Mouse (Mus musculus) lung, postnatal 0 days (tissue): ENCODE data around the gene Ppp2r3d. TPM values are rescaled to one million over a fixed set of nuclear protein-coding genes. Genes with fewer than 3 reads are reported as not detected.
A peak's percentile ranks its signal among the peaks of the same experiment; 100 is the strongest.

Source experiments
- ATAC-seq: fragments of 200-750 bp; cut with Nextera tagmentation; 2 replicates; pipeline ENCODE4 v1.8.0; 2017; ENCODE audit warnings: moderate library complexity
- DNase-seq: peaks from one replicate; pipeline ENCODE4 v3.0.0-alpha.2; 2016; ENCODE audit warnings: low spot score
- H3K27ac ChIP-seq: fragments of 300-500 bp; sonication (generic); 2 replicates; pipeline ENCODE4 v1.5.1; 2014; ENCODE audit warnings: antibody characterized with exemption, mild to moderate bottlenecking, low read length, mixed read lengths
- H3K27me3 ChIP-seq: fragments of 300-500 bp; sonication (generic); replicated peaks from 2 replicates; pipeline ENCODE4 v1.6.1; 2014; ENCODE audit warnings: low read length, mixed read lengths; ENCODE audit not compliant: insufficient read depth
- H3K36me3 ChIP-seq: fragments of 300-500 bp; sonication (generic); 2 replicates; pipeline ENCODE4 v1.6.1; 2014; ENCODE audit warnings: low read length, mixed read lengths; ENCODE audit not compliant: insufficient read depth
- H3K4me1 ChIP-seq: fragments of 300-500 bp; sonication (generic); 2 replicates; pipeline ENCODE4 v1.6.1; 2014; ENCODE audit warnings: antibody characterized with exemption, low read depth, low read length, mixed read lengths; ENCODE audit not compliant: insufficient read depth
- H3K4me2 ChIP-seq: fragments of 300-500 bp; sonication (generic); replicated peaks from 2 replicates; pipeline ENCODE4 v1.6.1; 2014; ENCODE audit warnings: low read depth, mild to moderate bottlenecking, low read length, moderate library complexity, mixed read lengths
- H3K4me3 ChIP-seq: fragments of 300-500 bp; sonication (generic); 2 replicates; pipeline ENCODE4 v1.5.1; 2014; ENCODE audit warnings: low read depth, low read length
- H3K9ac ChIP-seq: fragments of 300-500 bp; sonication (generic); replicated peaks from 2 replicates; pipeline ENCODE4 v1.6.1; 2014; ENCODE audit warnings: low read depth, mild to moderate bottlenecking
- H3K9me3 ChIP-seq: fragments of 300-500 bp; sonication (generic); 2 replicates; pipeline ENCODE4 v1.6.1; 2016; ENCODE audit warnings: low read length, mixed read lengths
- CTCF ChIP-seq: IDR thresholded peaks from 2 replicates; pipeline ENCODE4 v1.5.1; 2016; ENCODE audit warnings: antibody characterized with exemption, mild to moderate bottlenecking
- EP300 ChIP-seq: IDR thresholded peaks from 2 replicates; pipeline ENCODE4 v1.6.1; 2016; ENCODE audit warnings: antibody characterized with exemption, mild to moderate bottlenecking, control low read depth
- whole genome bisulfite sequencing: fragments of 180-500 bp; shearing (Covaris S2); extraction: QIAGEN DNeasy Blood & Tissue Kit; methylation state at CpG from one replicate; pipeline ENCODE4 v1.1.7; 2014; 5-methylcytosine and 5-hydroxymethylcytosine counted together
- polyA plus RNA-seq: library from polyadenylated mRNA; unstranded; fragments of >200 nt; fragmentation: Nextera tagmentation; extraction: Ambion mirVana; gene quantifications from 2 replicates; pipeline ENCODE4 v1.2.1, GENCODE M21; 2015

Gene Ppp2r3d
- polyA plus RNA-seq, 1 experiment from 2014 or later: 118 TPM

DNA sequence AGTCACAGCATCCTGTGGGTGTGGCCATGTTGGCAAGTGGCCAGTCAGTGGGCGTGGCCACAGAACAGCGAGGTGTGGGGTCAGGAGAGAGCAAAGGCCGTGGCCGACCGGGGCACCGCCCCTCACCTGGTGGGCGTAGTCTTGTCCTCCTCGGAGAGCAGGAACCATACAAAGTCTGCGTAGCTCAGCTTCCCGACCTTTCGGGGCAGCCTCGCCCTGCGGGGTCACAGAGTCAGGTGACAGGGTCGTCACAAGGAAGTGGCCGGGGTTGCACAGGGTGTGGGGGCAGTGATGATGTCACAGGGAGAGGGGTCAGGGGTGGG is 34.2 kb downstream of the Ppp2r3d start:
- peaks cover 19% of the 10 kb centered on the region for H3K36me3 ChIP-seq
- no peak overlapping the region for H3K9ac ChIP-seq
- no peak overlapping the region for H3K4me2 ChIP-seq
- ATAC-seq: peak; percentile 19
- peaks cover 14% of the 10 kb centered on the region for H3K9me3 ChIP-seq
- no peak overlapping the region for H3K4me3 ChIP-seq
- H3K27me3 ChIP-seq: no peaks in the 10 kb centered on the region
- H3K4me1 ChIP-seq: no peaks in the 10 kb centered on the region
- 98% methylated on average over 15 of the region's 15 CpGs for WGBS
- no peak for TF ChIP-seq CTCF
- TF ChIP-seq EP300: no peak
- DNase-seq: peak; percentile 11
- H3K27ac ChIP-seq: no peak overlapping the region

DNA sequence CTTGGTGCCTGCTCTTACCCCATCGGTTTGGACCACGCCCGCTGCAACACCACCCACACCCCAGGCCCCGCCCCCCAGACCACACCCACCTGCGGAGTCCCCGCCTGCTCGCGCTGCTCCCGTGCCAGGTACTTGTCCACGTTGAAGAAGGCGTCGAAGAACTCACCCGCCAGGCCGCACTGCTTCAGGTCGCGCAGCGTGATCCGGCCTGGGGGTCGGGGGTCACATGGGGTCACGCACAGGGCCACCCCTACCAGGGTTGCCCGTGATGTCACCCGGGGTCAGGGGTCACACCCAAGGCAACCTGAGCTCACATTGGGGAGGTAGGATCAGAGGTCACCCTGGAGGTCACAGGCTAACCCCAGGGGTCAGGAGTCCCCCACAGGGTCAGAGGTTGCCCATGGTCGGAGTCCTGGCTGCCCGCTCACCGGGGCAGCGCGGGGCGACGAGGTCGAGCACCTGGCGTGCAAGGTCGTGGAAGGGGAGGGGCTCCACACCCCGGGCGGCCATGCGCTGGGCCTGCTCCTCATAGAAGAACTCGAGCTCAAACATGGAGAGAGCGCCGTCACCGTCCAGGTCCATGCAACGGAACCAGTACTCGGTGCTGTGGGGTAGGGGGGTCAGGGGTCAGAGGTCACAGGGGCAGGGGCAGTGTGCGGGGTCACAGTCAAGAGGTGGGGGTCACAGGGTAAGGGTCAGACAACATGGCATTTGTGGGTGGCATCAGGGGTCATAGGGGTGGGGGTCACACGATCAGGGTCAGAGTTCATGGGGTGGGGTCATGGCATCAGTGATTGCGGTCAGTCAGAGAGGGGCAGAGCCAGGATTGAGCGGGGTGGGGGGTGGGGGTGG is 34.8 kb downstream of the Ppp2r3d start:
- peaks cover 19% of the 10 kb centered on the region for H3K36me3 ChIP-seq
- no peak overlapping the region for H3K4me2 ChIP-seq
- no peaks in the 10 kb centered on the region for H3K4me1 ChIP-seq
- H3K27ac ChIP-seq: no peak overlapping the region
- TF ChIP-seq EP300 (no peak), CTCF (no peak)
- 98% methylated on average over 44 of the region's 45 CpGs for WGBS
- H3K4me3 ChIP-seq: no peak overlapping the region
- ATAC-seq (peak; percentile 23), DNase-seq (peak; percentile 11)
- peaks cover 14% of the 10 kb centered on the region for H3K9me3 ChIP-seq
- no peak overlapping the region for H3K9ac ChIP-seq
- H3K27me3 ChIP-seq: no peaks in the 10 kb centered on the region

DNA sequence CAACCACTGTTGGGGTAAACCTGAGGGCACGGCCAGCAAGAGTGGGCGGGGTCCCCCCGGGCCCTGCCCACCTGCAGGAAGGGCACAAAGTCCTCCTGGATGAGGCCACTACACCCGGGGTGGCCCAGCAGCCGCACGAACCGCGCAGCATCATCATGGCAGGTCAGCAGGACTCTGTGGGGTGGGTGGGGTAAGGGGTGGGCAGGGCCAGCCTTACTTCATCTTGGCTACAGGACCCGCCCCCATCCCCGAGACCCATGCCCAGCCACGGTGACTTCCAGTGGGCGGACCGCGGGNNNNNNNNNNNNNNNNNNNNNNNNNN is 36.0 kb downstream of the Ppp2r3d start:
- peak; percentile 43 for DNase-seq
- 76% methylated on average over 14 of the region's 14 CpGs for WGBS
- Histone ChIP-seq H3K9ac (no peak overlapping the region), H3K36me3 (peaks cover 19% of the 10 kb centered on the region), H3K4me2 (no peak overlapping the region), H3K27me3 (no peaks in the 10 kb centered on the region), H3K9me3 (peaks cover 14% of the 10 kb centered on the region), H3K27ac (no peak overlapping the region), H3K4me1 (no peaks in the 10 kb centered on the region), H3K4me3 (no peak overlapping the region)
- TF ChIP-seq EP300 (no peak), CTCF (no peak)
- ATAC-seq: no peak; the same call in 1 of the 2 replicates

DNA sequence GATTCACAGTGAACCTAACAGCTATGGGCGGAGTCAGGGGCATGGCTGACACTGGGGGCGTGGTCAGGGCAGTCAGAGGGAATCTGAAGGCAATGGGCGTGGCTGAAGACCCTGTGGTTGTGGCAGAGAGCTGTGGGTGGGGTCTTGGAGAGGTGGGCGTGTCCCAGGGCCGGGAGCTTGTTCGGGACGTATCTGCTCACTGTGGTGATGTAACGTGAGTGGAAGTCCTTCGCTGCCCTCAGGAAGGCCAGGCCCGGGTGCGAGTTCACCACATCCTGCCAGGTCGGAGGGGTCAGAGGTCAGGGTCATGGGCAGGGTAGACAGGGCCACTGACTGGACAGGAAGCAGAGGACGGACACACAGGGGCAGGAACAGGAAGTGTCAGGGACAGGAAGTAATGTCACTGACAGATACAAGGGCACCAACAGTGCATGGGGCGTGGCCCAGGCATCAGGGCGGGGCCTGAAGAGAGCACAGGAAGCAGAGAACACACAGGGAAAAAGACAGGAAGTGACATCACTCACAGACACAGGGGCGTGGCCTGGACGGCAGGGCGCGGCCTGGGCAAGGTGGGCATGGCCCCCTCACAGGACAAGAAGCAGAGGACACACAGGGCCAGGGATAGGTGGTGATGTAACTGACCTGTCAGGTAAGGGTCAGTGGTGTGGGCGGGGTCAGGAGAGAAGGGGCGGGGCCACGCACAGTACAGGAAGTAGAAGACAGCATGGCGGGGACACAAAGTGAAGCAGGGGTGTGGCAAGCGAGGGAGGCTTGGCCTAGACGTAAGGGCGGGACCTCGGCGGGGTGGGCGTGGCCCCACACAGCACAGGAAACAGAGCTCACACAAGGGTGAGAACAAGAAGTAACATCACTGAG is 36.6 kb downstream of the Ppp2r3d start:
- Histone ChIP-seq H3K9me3 (peaks cover 14% of the 10 kb centered on the region), H3K4me1 (no peaks in the 10 kb centered on the region), H3K36me3 (peaks cover 19% of the 10 kb centered on the region), H3K27me3 (no peaks in the 10 kb centered on the region), H3K9ac (no peak overlapping the region), H3K4me3 (no peak overlapping the region), H3K4me2 (no peak overlapping the region), H3K27ac (no peak overlapping the region)
- ATAC-seq (peak; percentile 65), DNase-seq (peak; percentile 44)
- WGBS: 91% methylated on average over 29 of the region's 29 CpGs
- TF ChIP-seq CTCF (no peak), EP300 (no peak)

DNA sequence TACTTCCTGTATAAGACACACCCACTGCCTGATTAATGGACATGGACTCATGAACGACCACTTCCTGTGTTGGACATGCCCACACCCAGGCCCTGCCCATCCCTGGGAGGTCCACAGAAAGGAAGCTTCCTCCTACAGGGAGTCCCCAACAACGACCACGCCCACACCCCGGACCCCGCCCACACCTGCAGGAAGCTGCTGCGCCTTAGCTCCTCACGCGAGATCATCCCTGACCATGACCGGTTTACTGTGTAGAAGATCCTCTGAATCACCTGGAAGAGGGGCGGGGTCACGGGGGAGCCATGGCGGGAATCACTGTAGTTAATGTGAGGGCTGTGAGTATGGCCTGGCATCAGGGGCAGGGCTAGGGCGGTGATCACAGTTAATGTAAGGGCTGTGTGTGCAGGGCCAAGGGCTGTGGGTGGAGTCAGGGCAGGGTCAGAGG is 37.3 kb downstream of the Ppp2r3d start:
- TF ChIP-seq EP300 (no peak), CTCF (no peak)
- no peaks in the 10 kb centered on the region for H3K4me1 ChIP-seq
- WGBS: 90% methylated on average over 13 of the region's 13 CpGs

DNA sequence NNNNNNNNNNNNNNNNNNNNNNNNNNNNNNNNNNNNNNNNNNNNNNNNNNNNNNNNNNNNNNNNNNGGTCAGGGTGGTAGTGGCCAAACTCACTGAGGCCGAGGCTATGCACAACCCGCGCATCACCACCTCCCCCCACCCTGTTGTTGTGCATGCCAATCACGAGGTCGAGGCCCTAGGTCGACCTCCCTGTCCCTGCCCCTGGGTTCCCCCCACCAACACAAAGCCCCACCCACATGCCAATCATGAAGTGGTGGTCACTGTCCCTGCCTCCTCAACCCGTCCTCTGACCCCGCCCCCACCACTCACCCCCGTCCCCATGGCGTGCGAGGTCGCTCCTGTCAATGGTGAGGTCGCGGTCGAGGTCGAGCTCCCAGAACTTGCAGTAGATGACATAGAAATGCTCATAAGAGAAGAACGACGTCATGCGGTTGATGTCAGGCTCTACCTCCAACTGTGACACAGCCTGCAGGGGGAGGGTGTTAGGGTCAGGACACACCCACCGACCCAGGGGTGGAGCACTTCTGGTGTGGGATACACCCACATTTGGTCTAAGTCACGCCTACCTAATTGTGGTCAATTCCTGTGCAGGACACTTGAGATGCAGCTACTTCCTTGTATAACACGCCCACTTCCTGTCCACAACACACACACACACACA is 37.9 kb downstream of the Ppp2r3d start:
- no peak overlapping the region for H3K9ac ChIP-seq
- no peak overlapping the region for H3K4me2 ChIP-seq
- ATAC-seq: peak; percentile 21
- 96% methylated on average over 22 of the region's 22 CpGs for WGBS
- peak; percentile 6 for DNase-seq
- no peak overlapping the region for H3K4me3 ChIP-seq
- no peaks in the 10 kb centered on the region for H3K4me1 ChIP-seq
- no peaks in the 10 kb centered on the region for H3K27me3 ChIP-seq
- TF ChIP-seq CTCF (no peak), EP300 (no peak)
- H3K27ac ChIP-seq: no peak overlapping the region
- H3K9me3 ChIP-seq: peaks cover 14% of the 10 kb centered on the region
- H3K36me3 ChIP-seq: peaks cover 19% of the 10 kb centered on the region

More for the DNA sequence above, 37.3 kb downstream of the Ppp2r3d start:
- Histone ChIP-seq H3K4me2 (no peak overlapping the region), H3K27me3 (no peaks in the 10 kb centered on the region), H3K4me3 (no peak overlapping the region), H3K27ac (no peak overlapping the region), H3K36me3 (peaks cover 19% of the 10 kb centered on the region), H3K9me3 (peaks cover 14% of the 10 kb centered on the region), H3K9ac (no peak overlapping the region)
- ATAC-seq (peak; percentile 42), DNase-seq (peak; percentile 38)
